Mouse (Mus musculus) c-Kit-positive CD71-positive TER-119-positive erythroid progenitor cells, embryonic 14.5 days (primary cell): ENCODE results near the gene Nup210.

Source experiments
- DNase-seq: peaks from one replicate; pipeline ENCODE4 v3.0.0-alpha.2; 2013; ENCODE audit warnings: low spot score

Gene Nup210

GRCm38 (mm10) chr6:91020810-91021209 lies 95.8 kb downstream of the Nup210 start:
- no peak for DNase-seq

DNA sequence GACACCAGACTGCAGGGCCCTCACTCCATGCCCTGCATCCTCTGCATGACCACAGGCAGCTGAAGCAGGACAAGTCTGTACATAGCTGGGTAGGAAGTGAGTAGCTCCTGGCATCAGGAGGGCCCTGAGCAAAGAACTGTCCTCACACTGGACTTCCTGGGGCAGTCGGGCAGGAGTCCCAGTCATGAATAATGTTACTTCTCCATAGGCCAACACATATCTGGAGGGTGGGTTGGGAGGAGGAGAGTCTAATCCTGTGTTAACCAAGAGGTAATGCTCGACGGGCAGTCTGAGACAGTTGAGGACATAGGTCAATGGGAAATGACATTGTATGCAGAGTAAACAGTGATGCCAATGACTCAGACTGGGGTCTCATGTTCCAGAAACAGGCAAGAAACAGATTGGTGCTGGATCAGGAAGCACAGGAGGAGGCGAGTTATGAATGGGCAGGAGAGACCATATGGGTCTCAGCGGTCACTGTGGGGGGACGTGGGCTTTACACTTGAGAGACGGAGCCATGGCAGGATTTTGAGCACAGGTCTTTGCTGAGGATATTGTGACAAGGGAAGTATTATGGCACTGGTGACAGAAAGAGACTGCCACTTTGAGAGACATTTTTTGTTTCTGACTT lies 99.9 kb downstream of the Nup210 start:
- DNase-seq, result no peak

DNA sequence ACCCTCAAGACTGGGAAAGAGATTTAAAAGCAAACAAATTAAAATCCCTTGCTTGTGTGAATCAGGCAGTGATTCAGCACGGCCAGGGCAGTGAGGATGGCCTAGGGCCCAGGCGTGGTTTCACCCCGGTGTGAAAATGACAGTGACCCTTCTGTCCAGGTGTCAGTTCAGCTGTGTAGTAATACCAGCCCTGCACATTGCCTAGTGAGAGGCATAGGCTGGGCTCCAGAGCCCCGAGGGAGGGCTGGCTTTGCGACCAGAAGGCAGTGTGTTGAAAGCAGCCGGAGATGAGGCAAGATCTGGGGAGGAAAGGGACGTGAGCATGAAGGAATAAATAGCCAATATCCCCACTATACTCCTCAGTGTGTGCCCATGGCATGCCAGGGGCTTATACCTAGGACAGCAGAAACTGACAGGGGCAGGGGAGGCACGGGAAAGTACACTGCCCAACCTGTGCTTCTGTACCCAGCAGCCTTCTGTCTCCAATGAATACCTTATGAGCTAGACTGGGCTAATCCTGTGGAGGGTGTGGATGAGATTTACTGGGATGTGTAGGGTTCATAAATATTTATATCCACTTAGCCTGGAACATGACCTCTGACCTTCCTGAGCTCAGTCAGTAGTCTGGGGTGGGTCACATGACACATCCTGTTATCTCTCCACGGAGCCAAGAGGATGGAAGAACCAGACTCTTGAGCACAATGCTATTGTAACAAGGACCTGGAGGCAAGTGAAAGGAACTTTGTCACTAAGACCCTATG lies 102.3 kb downstream of the Nup210 start:
- no peak for DNase-seq

DNA sequence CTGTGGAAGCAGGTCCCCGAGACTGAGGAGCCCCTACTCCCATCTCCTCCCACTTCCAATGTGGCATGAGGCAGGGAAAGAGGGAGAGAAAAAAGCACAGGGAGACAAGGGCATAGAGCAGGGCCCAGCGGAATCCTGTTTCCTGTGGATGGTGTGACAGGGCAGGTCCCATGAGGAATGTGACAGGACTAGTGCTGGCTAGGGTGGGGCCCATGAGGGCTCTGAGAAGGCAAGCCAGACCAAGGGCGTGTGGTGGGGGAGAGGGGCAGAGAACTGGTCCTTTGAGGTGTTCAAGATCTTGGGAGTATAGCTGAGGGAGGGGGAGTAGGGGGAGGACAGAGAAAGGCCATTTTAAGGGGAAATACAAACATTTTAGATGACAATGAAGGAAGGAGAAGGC lies 104.2 kb downstream of the Nup210 start:
- DNase-seq, result no peak

DNA sequence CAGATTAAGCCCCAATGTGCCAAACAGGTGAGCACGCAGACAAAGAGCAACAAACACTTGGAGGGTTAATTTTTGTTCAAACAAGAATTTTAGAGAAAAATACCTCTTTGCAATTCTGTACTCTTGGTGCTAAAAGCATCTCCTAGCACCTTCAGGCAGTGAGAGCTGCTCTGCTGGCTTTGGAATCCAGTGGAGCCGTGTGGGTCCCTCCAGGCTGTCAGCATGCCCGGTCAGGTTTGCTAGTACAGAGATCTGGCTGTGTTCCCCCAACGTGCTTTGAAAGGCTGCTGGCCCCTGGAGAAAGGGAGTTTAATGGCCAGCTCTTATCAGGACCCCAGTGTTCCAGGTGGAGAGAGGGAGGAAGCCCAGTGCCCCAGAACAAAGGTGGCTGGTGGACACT lies 105.1 kb downstream of the Nup210 start:
- no peak for DNase-seq

GRCm38 (mm10) chr6:91008284-91008830 lies 108.3 kb downstream of the Nup210 start:
- DNase-seq, result peak; percentile 41

- DNase-seq, result peak; percentile 49
Observed at GRCm38 (mm10) chr6:91007207-91007606, 109.4 kb downstream of the Nup210 start.

- no peak for DNase-seq
Observed at GRCm38 (mm10) chr6:91004157-91004556, 112.5 kb downstream of the Nup210 start.

DNA sequence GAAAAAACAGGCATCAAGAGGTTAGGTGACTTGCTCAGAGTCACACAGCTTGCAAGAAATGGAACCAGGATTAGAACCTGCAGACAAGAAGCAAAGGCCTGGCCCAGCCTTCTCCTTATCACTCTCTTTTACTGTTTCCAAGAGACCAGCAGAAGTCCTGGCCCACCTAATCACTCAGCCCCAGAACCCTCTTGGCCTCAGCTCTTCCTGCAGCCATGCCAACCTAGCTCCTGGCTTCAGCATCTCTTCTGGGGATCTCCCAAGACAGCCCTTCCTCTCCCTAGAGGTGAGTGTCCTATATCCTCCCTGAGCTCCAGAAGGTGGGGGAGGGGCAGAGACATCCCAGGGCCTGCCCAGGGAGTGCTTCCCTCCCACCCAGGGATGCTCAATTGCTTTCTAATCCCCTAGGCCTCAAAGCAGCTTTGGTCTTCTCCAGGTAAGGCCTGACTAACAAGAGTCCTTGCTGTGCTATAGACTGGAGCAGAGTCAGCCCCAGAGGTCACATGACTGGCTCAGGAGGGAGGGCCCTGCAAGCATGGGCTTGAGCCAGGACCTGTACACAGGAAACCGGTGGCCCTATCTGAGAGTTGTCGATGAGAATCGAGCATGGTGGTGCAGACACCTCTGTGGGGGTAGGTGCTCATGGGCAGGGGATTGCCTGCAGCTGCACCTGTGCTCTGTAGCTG lies 113.2 kb downstream of the Nup210 start:
- no peak for DNase-seq

DNA sequence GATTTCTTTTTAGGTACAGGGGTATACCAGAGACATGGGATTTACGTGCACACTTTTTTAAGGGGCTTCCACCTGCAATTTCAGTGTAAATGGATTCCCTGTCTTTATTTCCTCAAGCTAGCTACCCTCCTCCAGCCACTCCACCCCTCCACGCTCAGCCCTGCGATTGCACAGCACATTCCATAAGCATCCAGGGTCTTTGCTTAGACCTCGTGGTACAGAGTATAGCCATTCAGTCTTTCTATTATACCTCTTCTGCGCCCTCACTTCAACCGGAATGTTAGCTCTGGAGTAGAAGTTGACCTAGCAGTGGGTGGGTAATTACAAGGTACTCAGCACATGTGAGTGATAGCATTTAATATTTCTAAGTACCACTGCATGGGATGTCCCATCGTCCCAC lies 115.1 kb downstream of the Nup210 start:
- DNase-seq, result no peak

GRCm38 (mm10) chr6:91000819-91001525 lies 115.7 kb downstream of the Nup210 start:
- no peak for DNase-seq

DNA sequence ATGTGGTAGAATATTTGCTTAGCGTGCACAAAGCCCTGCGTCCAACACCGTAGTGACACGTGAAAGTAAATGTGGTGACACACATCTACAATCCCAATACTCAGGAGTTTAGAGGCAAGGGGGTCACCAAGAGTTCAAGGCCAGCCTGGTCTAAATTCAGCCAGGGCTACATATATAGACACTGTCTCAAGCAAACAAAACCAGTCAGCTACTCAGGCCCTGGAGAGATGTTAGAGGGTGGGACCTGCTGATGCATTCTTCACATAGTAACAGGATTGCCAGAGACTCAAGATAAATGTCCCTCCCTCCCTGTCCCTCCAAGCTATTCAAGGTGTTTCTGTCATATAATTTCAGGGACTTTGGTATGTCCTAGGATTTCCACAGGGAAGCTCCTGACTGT lies 117.5 kb downstream of the Nup210 start:
- no peak for DNase-seq

DNA sequence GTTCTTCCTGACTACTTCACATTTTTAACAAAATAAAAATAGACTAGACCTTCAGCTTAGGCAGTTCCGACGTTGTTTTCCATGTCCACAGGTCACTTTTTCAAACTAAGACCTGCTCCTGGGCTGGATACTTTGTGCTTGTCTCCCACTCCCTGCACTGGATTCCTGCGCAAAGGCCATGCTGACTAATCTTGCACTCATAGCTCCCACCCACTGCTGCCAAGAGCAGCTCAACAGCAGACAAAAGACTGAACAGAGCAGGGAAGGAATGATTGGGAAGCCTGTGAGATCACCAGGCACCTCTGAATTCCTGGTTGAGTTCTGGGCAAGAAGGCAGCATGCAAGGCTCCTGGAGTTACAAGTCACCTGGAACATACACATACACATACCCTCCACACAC lies 119.6 kb downstream of the Nup210 start:
- no peak for DNase-seq

DNA sequence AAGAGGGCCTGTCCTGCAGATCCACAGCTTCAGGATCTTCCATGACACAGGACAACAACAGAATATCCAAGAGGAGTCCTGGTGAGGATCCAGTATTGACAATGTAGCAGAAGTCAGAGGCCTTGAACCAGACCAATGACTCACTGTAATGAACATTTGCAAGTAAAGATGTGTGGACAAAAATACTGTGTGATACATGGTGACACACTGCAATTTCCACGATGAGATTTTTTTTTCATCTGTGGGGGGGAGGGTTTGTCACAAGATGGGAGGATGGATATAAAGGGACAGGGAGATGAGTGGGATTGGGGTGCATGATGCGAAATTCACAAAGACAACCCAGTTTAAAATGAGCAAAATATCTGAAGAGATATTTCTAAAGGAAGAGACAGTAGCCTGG lies 120.4 kb downstream of the Nup210 start:
- DNase-seq, result no peak

DNA sequence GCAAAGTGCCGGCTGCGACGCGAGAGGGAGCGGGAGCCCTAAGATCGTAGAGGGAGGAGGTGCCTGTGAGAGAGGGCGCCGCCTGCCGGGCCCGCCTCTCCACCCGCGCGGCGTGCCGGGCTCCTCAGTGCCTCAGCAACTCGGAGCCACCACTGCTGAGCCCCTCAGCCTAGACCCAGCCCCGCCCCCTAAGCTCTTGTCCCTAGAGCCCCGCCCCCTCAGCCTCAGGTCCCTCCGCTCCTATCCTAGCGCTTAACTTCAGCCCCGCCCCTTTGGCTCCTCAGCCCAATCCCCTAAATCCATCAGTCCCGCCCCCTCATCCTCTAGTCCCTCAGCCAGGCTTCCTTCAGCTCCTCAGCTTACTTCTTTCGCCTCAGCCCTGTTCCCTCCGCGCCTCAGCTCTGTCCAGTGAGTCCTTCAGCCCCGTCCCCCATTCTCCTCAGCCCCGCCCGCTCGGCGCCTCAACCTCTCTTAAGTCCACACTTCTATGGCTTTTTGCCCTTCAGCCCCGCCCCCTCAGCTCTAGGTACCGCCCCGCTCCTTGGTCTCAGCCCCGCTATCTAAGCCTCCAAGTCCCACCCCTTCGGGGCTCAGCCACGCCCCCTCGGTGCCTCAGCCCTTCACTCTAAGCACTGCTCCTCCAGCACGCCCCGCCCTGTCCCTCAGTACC lies 127.8 kb downstream of the Nup210 start, which contains the start of gene Iqsec1:
Gene Iqsec1, minus strand, starts transcription at position 38 of the 670 bp plus-strand sequence.
- DNase-seq, result peak; percentile 97

GRCm38 (mm10) chr6:90988299-90988625 lies 128.4 kb downstream of the Nup210 start:
- no peak for DNase-seq

- no peak for DNase-seq
Observed at GRCm38 (mm10) chr6:90987561-90988298, 128.9 kb downstream of the Nup210 start.

GRCm38 (mm10) chr6:90984101-90984500 lies 132.5 kb downstream of the Nup210 start:
- DNase-seq, result no peak

DNA sequence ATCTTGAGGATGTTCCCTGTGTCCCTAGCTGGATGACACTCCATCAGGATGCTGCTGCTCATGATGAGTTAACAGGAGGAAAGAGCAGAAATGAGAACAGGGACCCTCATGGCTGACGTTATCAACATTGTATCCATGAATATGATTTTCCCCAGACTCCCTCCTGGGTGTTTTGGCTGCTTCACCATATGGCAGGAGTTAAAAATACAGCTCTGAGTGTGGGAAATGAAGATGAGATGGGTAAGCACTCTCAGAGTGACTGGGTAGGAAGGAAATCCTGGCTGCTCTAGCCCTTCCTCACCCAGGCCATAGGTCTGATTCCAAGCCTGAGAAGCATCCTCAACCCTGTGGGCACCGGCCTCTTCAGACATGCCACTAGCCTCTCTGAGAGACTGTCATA lies 142.3 kb downstream of the Nup210 start:
- DNase-seq, result no peak

DNA sequence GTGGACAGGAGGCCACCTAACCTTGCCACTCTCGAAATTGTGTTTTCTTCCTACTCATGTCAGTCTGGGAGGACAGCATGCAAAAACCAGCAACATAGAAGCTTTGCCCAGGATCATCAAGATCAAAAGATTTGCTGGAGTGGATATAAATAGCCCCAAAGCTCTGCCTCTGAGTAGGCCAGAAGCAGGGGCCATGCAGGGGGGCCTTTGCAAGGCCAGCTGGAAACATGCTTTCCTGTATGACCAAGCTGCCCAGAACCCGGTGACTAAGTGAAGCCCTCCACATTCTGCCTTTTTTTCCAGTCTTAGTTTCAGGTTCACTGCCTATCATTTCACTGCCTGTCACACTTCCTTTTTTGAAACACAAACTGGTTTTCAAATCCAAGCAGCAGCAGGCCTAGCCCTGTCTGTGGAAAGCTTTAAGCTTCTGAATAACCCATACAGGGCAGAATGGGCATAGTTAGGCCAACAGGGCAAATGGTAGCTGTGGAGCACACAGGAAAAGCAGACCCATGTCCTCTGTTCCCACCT lies 147.2 kb downstream of the Nup210 start:
- no peak for DNase-seq
